Mouse (Mus musculus) T-helper 17 cell (primary cell): ENCODE measurements around the gene Bcl2l12.

ENCODE experiments used
- in situ Hi-C, 2 experiments: fragments of 300-600 bp; cut with MboI, MseI; formaldehyde crosslinking; loops; 1 replicate in 1 of 2; 2 replicates in 1 of 2; pipeline ENCODE4 v1.15.1; 2025; ENCODE audit warnings: high pct_unique_total_duplicates in 2 of 2

Bcl2l12 gene

GRCm38 (mm10) chr7:44962831-44963230 lies 35.7 kb downstream of the Bcl2l12 start:
- in situ Hi-C loops = loop anchor here in 1 of 2 experiments (5.0 kb wide), 1 partner anchor 51 kb away; no protein-coding TSS in a partner anchor

- in situ Hi-C loops = loop anchor here in 1 of 2 experiments (5.0 kb wide), 1 partner anchor 50 kb away; no protein-coding TSS in a partner anchor
These were observed 36.2 kb downstream of the Bcl2l12 start for GRCm38 (mm10) chr7:44962337-44962736.

GRCm38 (mm10) chr7:44960512-44960910 lies 38.0 kb downstream of the Bcl2l12 start:
- in situ Hi-C loops = loop anchor here in 1 of 2 experiments (5.0 kb wide), 1 partner anchor 48 kb away; no protein-coding TSS in a partner anchor

GRCm38 (mm10) chr7:44959874-44960511 lies 38.5 kb downstream of the Bcl2l12 start:
- in situ Hi-C loops = loop anchor here (5.0 kb wide), 2 partner anchors 48 to 238 kb away; no protein-coding TSS in a partner anchor

GRCm38 (mm10) chr7:44959281-44959680 lies 39.2 kb downstream of the Bcl2l12 start:
- in situ Hi-C loops = loop anchor here in 1 of 2 experiments (5.0 kb wide), 1 partner anchor 237 kb away; no protein-coding TSS in a partner anchor

- in situ Hi-C loops = loop anchor here in 1 of 2 experiments (5.0 kb wide), 1 partner anchor 236 kb away; no protein-coding TSS in a partner anchor
These were observed 40.3 kb downstream of the Bcl2l12 start for GRCm38 (mm10) chr7:44958208-44958607.

GRCm38 (mm10) chr7:44957183-44957835 lies 41.2 kb downstream of the Bcl2l12 start:
- in situ Hi-C loops = loop anchor here in 1 of 2 experiments (5.0 kb wide), 1 partner anchor 235 kb away; no protein-coding TSS in a partner anchor

GRCm38 (mm10) chr7:44956266-44956665 lies 42.2 kb downstream of the Bcl2l12 start:
- in situ Hi-C loops = loop anchor here in 1 of 2 experiments (5.0 kb wide), 1 partner anchor 234 kb away; no protein-coding TSS in a partner anchor

- in situ Hi-C loops = loop anchor here in 1 of 2 experiments (5.0 kb wide), 1 partner anchor 233 kb away; no protein-coding TSS in a partner anchor
These were observed 42.9 kb downstream of the Bcl2l12 start for GRCm38 (mm10) chr7:44955628-44956027.

- in situ Hi-C loops = loop anchor here in 1 of 2 experiments (5.0 kb wide), 1 partner anchor 232 kb away; no protein-coding TSS in a partner anchor
These were observed 44.2 kb downstream of the Bcl2l12 start for GRCm38 (mm10) chr7:44954091-44954885.

GRCm38 (mm10) chr7:44953561-44953960 lies 45.0 kb downstream of the Bcl2l12 start:
- in situ Hi-C loops = loop anchor here in 1 of 2 experiments (5.0 kb wide), 1 partner anchor 231 kb away; no protein-coding TSS in a partner anchor

GRCm38 (mm10) chr7:44952611-44953306 lies 45.8 kb downstream of the Bcl2l12 start:
- in situ Hi-C loops = loop anchor here in 1 of 2 experiments (5.0 kb wide), 1 partner anchor 230 kb away; no protein-coding TSS in a partner anchor

- in situ Hi-C loops = loop anchor here in 1 of 2 experiments (5.0 kb wide), 1 partner anchor 230 kb away; no protein-coding TSS in a partner anchor
These were observed 46.6 kb downstream of the Bcl2l12 start for GRCm38 (mm10) chr7:44951960-44952359.

- in situ Hi-C loops = loop anchor here in 1 of 2 experiments (5.0 kb wide), 1 partner anchor 228 kb away; no protein-coding TSS in a partner anchor
These were observed 48.6 kb downstream of the Bcl2l12 start for GRCm38 (mm10) chr7:44949922-44950321.

- in situ Hi-C loops = no loop called here
These were observed 55.6 kb downstream of the Bcl2l12 start, which contains the start of gene Tsks for GRCm38 (mm10) chr7:44942904-44943303. Tsks (plus strand) TSS chr7:44943204.
